Comparison of ENCODE assay signal across 8 mouse cellular contexts in genomic region chr8:90908580-90909471, GRCm38 (mm10).
A peak's percentile ranks its signal among the peaks of the same experiment; 100 is the strongest.
DNase-seq lines count a peak whose midpoint lies in the region; ATAC-seq and TF ChIP-seq lines count a peak whose summit lies in the region.

No protein-coding gene starts in this region.

- H3K27me3 ChIP-seq in embryonic facial prominence, embryonic 13.5 days = no peaks in the 10 kb centered on the region
- no peaks in the 10 kb centered on the region for H3K27me3 ChIP-seq in heart, adult 2 months (ENCODE audit: control insufficient read depth, insufficient read depth, low read length)
- no peaks in the 10 kb centered on the region for H3K27me3 ChIP-seq in kidney, adult 2 months (replicated peaks; ENCODE audit: control insufficient read depth, insufficient read depth, low read length)
- H3K27me3 ChIP-seq in midbrain, postnatal 0 days (ENCODE audit: insufficient read depth, low read length) = no peaks in the 10 kb centered on the region

- TF ChIP-seq POLR2A in heart, adult 2 months (IDR thresholded peaks at IDR 0.05; ENCODE audit: insufficient read depth, low read depth, low read length) = peak; percentile 32; the same call in 1 of the 2 replicates
- no peak for TF ChIP-seq POLR2A in kidney, adult 2 months (IDR thresholded peaks at IDR 0.05; ENCODE audit: low read depth, low read length)

- H3K9ac ChIP-seq in embryonic facial prominence, embryonic 13.5 days = peak overlapping the region; percentile 87
- peak overlapping the region; percentile 80 for H3K9ac ChIP-seq in heart, adult 2 months (ENCODE audit: low read depth, low read length)
- H3K9ac ChIP-seq in midbrain, postnatal 0 days (replicated peaks; ENCODE audit: low read length, poor library complexity, severe bottlenecking) = peak overlapping the region; percentile 77

- peaks cover 9% of the 10 kb centered on the region for H3K4me1 ChIP-seq in embryonic facial prominence, embryonic 13.5 days
- peaks cover 3% of the 10 kb centered on the region for H3K4me1 ChIP-seq in heart, adult 2 months (ENCODE audit: control insufficient read depth, insufficient read depth, low read length)
- no peaks in the 10 kb centered on the region for H3K4me1 ChIP-seq in kidney, adult 2 months (ENCODE audit: control insufficient read depth, insufficient read depth, low read length)
- H3K4me1 ChIP-seq in midbrain, postnatal 0 days (ENCODE audit: insufficient read depth, low read length) = no peaks in the 10 kb centered on the region

- DNase-seq in 416B (ENCODE audit: low read depth) (peak; percentile 61), liver (peak; percentile 71)
- peak; percentile 60 for DNase-seq in adrenal gland, postnatal 25 days
- peak; percentile 77 to 79 for DNase-seq in heart, adult 2 months
- peak; percentile 73 for DNase-seq in kidney, adult 2 months
- DNase-seq in midbrain, postnatal 0 days (ENCODE audit: low spot score) = peak; percentile 24
- peak; percentile 14 to 38 for DNase-seq in spleen, postnatal 14 days (ENCODE audit: low spot score in 2 of 2)

- H3K36me3 ChIP-seq in embryonic facial prominence, embryonic 13.5 days = no peaks in the 10 kb centered on the region
- no peaks in the 10 kb centered on the region for H3K36me3 ChIP-seq in heart, adult 2 months (ENCODE audit: control insufficient read depth, insufficient read depth, low read length)
- no peaks in the 10 kb centered on the region for H3K36me3 ChIP-seq in kidney, adult 2 months (ENCODE audit: control insufficient read depth, insufficient read depth, low read length)
- no peaks in the 10 kb centered on the region for H3K36me3 ChIP-seq in midbrain, postnatal 0 days (ENCODE audit: insufficient read depth, low read length)

- no peaks in the 10 kb centered on the region; the same call in 1 of the 2 replicates for H3K79me2 ChIP-seq in heart, adult 2 months (replicated peaks; ENCODE audit: control insufficient read depth, insufficient read depth, low read length)

- no peaks in the 10 kb centered on the region for H3K9me3 ChIP-seq in embryonic facial prominence, embryonic 13.5 days
- no peaks in the 10 kb centered on the region for H3K9me3 ChIP-seq in midbrain, postnatal 0 days (ENCODE audit: low read length)

- peak; percentile 37; the same call in 1 of the 2 replicates for TF ChIP-seq EP300 in heart, adult 2 months (IDR thresholded peaks at IDR 0.05; ENCODE audit: insufficient read depth, low read depth, low read length)

- under 1% methylated on average over 67 of the region's 89 CpGs for WGBS in embryonic facial prominence, embryonic 13.5 days
- WGBS in heart, adult 2 months = under 1% methylated on average over 69 of the region's 89 CpGs
- WGBS in kidney, adult 2 months = under 1% methylated on average over 89 of the region's 89 CpGs
- WGBS in midbrain, postnatal 0 days = 1% methylated on average over 67 of the region's 89 CpGs

- peak overlapping the region; percentile 78 for H3K27ac ChIP-seq in embryonic facial prominence, embryonic 13.5 days
- peak overlapping the region; percentile 80 for H3K27ac ChIP-seq in heart, adult 2 months
- peak overlapping the region; percentile 42; the same call in 1 of the 2 replicates for H3K27ac ChIP-seq in kidney, adult 2 months (ENCODE audit: insufficient read depth, low read depth, low read length)
- H3K27ac ChIP-seq in midbrain, postnatal 0 days (ENCODE audit: low read depth, low read length) = peak overlapping the region; percentile 67

- ATAC-seq in embryonic facial prominence, embryonic 13.5 days (ENCODE audit: insufficient number of reproducible peaks, insufficient read depth, low FRiP score, low TSS enrichment, low read depth) = peak; percentile 65
- peak; percentile 62 for ATAC-seq in midbrain, postnatal 0 days (ENCODE audit: low FRiP score)

- peak; percentile 41 for TF ChIP-seq CTCF in heart, adult 2 months (IDR thresholded peaks at IDR 0.05)
- TF ChIP-seq CTCF in kidney, adult 2 months (conservative IDR thresholded peaks at IDR 0.05; ENCODE audit: insufficient read depth, insufficient read length, low read depth, low read length) = no peak
- TF ChIP-seq CTCF in midbrain, postnatal 0 days (IDR thresholded peaks at IDR 0.05) = no peak; the same call in 1 of the 2 replicates

- peak overlapping the region; percentile 93 for H3K4me2 ChIP-seq in embryonic facial prominence, embryonic 13.5 days
- peak overlapping the region; percentile 98 for H3K4me2 ChIP-seq in midbrain, postnatal 0 days (ENCODE audit: low read depth, low read length, poor library complexity, severe bottlenecking)

- peak overlapping the region; percentile 85 for H3K4me3 ChIP-seq in embryonic facial prominence, embryonic 13.5 days
- peak overlapping the region; percentile 69 for H3K4me3 ChIP-seq in heart, adult 2 months
- H3K4me3 ChIP-seq in kidney, adult 2 months (ENCODE audit: insufficient read depth, low read depth, low read length) = peak overlapping the region; percentile 79
- H3K4me3 ChIP-seq in midbrain, postnatal 0 days (ENCODE audit: low read depth, low read length) = peak overlapping the region; percentile 81

- intact Hi-C loops in heart, adult 2 months (cut with DNase I) = loop anchor here (1.0 to 2.0 kb wide), 4 partner anchors 28 to 45 kb away; no protein-coding TSS in a partner anchor

Comparison
In these comparisons a context has a peak if more than half of its experiments do, and no peak if none do; other contexts are left out.
1. Peak in every context shown above with its lines: DNase-seq, ATAC-seq, H3K4me3 ChIP-seq and H3K27ac ChIP-seq.
2. DNase-seq: peak in every context shown above with its lines; median percentile 78 in heart, adult 2 months; 73 in kidney, adult 2 months; 71 in liver; 61 in 416B; 60 in adrenal gland, postnatal 25 days; 26 in spleen, postnatal 14 days; 24 in midbrain, postnatal 0 days.